Mouse (Mus musculus): ENCODE data around the gene P3h1.

P3h1 gene

DNA sequence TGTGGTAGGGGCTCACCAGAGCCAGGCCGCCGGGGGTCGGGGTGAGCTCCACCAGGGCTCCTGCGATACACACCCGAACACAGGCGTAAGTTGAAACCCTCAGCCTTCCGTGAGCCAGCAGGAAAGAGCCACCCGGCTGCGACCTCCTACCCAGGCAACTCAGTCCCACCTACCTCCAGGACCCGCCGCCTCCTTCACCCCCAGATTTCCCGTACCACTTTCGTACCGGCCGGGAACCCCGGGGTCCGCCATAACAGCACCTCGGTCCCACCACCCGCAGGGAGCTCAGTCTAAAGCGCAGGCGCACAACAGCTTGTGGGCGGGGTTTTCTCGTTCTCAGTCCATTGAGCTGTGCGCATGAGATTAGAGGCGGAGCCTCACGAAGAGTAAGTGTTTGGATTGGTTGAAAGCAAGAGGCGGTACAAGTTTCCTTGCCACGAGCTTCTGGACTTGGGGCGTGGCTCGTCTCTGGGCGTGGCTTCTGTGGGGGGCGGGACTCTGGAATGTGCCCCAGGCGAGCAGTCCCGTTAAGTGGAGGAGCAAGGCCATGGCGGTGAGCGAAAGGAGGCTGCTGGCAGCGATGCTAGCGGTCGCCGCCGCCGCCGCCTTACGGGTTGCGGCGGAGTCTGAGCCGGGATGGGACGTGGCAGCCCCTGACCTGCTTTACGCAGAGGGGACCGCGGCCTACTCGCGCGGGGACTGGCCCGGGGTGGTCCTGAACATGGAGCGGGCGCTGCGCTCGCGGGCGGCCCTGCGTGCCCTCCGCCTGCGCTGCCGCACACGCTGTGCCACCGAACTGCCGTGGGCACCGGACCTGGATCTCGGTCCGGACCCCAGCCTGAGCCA, at the start of gene P3h1, which contains the start of gene AU022252:
Gene P3h1 (plus strand): TSS at position 506 of the 846 bp plus-strand sequence.
Gene AU022252 (minus strand): TSS at position 303 of the 846 bp plus-strand sequence.
- in situ Hi-C loops (cut with MboI; ENCODE audit: unreplicated experiment in 2 of 2): no loop called here

DNA sequence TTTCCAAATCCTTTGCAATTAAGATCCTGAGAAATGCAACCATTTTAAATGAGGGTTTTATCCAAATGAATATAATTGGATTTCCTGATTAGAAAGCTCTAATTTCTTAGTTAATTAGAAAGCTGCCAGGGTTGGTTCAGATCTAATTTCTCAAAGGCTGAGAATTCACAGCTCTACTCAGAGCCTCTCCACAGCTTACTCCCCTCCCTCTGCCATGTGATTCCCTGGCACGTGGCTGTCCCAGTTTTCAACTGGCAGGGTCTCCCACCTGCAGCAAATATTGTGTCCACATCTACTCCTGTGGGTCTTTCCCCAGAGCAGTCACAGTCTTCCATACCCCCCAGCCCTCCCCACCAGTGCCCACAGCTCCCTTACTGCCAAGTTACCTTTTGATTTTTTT, 49.2 kb upstream of the P3h1 start:
- in situ Hi-C loops (cut with MboI; ENCODE audit: unreplicated experiment in 2 of 2): loop anchor here in 1 of 2 experiments (25.0 kb wide), 1 partner anchor 771 kb away; the partner anchor contains the start of genes Med8 and Szt2

DNA sequence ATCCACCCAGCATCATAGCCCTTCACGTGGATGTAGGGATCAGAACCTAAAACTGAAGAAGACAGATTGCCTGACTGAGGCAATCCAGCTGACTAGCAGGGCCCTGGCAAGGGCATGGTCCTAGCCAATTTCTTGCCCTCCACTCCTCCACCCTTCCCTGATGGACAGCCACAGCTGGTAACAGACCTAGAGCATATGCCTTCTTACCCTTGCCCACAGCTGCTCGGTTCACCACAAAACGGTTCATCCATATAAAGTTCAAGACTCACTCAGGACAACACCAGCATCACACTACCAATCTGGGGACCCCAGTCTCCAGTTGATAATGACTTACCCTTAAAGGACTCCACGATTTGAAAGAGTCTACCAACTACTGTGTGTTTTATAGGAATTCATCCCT, 46.9 kb upstream of the P3h1 start:
- in situ Hi-C loops (cut with MboI; ENCODE audit: unreplicated experiment in 2 of 2): loop anchor here in 1 of 2 experiments (25.0 kb wide), 1 partner anchor 773 kb away; the partner anchor contains the start of genes Med8 and Szt2

DNA sequence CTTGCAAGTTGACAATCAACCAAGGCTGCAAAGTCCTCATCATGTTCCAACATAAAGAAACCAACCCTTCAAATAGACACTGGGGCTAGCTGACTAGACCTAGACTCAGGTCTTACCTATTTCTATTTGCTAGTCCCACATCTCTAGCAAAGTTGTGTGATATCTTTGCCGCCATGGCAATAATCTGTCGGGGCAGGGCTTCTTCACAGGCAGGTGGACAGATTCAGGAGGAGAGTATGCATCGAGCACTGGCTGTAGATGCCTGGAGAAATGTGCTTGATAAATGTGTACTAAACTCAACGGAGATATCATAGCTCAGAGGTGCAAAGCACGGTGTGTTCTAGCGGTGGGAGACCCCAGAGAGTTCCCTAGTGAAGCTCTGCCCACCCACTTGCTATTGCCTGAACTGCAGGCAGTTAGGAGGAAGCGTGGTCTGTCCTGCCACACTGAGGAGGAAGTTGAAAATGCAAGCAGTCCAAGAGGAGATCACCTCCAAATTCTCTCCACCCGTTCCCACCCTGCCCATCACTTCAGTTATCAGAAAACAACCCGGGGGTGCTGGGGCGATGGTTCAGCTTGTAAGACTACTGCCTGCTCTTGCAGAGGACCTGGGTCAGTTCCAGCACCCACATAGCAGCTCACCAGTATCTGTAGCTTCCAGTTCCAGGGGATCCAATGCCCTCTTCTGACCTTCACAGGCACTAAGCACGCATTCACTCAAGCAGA, 44.5 kb upstream of the P3h1 start:
- in situ Hi-C loops (cut with MboI; ENCODE audit: unreplicated experiment in 2 of 2): loop anchor here in 1 of 2 experiments (25.0 kb wide), 1 partner anchor 776 kb away; the partner anchor contains the start of genes Med8 and Szt2

DNA sequence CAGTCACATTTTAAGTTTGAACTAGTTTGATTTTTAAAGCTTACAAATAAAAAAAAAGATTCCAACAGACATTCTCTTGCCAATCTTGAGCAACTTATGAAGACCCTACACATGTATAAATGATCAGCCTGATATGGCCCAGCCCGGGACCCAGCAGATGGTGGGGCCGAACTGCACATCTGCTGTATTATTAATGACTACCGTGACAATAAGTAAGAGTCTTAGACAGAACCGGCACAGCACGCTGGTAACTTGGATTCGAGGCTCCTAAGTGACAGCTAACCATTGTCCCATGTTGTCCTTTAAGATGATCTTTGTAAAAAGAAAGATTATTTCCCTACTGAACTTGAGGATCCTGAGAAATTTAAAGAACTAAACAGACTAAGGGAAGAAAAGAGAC, 43.3 kb upstream of the P3h1 start:
- in situ Hi-C loops (cut with MboI; ENCODE audit: unreplicated experiment in 2 of 2): loop anchor here in 1 of 2 experiments (25.0 kb wide), 1 partner anchor 777 kb away; the partner anchor contains the start of genes Med8 and Szt2

DNA sequence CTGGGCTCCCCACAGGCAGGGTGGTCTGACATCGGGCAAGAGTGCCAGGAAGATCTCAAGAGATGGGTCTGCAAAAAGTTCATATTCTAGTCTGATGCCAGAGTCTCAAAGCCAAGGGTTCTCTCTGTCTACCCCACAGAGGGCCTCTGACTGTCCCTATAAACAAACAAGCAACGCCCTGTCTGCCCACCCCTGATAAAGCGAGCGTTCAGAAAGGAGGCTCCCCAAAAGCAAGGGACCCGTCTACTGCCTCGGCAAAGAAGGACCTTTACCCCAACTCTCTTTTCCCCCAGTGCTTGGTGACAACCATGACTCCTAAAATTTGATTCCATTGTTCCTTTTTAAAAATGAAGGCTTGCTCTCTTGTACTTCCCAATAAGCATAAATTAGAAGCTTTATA, 42.9 kb upstream of the P3h1 start, which contains the start of gene Ermap:
Gene Ermap (minus strand): TSS at position 148 of the 400 bp plus-strand sequence.
- in situ Hi-C loops (cut with MboI; ENCODE audit: unreplicated experiment in 2 of 2): loop anchor here in 1 of 2 experiments (25.0 kb wide), 1 partner anchor 778 kb away; the partner anchor contains the start of genes Med8 and Szt2

DNA sequence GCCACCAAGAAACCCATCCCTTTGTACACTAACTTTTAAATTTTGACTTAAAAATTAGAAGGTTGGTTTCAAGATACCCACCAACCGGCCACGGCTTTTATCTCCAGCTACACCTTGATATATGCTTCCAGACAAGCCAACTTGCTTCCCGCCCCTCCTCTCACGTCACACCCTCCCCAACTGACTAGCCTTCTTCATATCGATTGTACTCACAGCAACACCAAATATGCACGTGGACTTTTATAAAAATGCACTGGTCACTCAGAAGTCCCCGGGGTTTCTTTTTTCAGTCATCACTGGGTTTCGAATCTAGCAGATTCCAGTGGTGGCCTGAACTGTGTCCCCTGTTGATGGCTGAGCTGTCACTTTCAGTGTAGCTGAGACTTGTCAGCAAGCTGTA, 42.1 kb upstream of the P3h1 start:
- in situ Hi-C loops (cut with MboI; ENCODE audit: unreplicated experiment in 2 of 2): loop anchor here in 1 of 2 experiments (25.0 kb wide), 1 partner anchor 778 kb away; the partner anchor contains the start of genes Med8 and Szt2

DNA sequence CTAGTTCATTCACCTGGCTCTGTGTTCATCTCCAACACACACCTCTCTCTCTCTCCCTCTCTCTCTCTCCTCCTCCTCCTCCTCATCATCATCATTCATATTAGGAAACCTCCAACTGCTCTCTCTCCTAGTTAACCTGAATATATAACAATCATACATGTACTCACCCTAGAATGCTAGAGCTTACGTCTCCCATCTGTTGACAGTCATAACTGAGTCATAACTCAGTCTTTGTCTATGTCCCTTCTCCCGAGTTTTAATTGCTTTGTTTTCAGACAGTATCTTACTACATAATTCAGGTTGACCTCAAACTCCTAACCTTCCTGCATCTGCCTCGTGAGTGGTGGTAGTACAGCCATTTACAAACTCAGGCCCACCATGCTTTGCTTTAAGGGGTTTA, 41.4 kb upstream of the P3h1 start:
- in situ Hi-C loops (cut with MboI; ENCODE audit: unreplicated experiment in 2 of 2): loop anchor here in 1 of 2 experiments (25.0 kb wide), 1 partner anchor 779 kb away; the partner anchor contains the start of genes Med8 and Szt2

DNA sequence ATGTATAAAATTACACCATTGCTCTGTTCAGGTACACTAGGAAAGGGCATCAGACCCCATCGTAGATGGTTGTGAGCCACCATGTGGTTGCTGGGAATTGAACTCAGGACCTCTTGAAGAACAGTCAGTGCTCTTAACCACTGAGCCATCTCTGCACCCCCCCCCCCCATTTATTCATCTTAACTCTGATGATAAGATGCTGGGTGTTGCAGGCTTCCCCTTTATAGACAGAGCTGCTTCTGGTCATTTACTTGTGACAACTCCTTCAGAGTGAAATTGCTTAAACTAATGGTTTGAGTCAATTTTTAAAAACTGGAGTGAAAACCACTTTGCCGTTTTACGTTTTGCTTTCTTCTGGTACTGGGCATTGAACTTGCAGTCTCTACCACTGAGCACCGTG, 40.0 kb upstream of the P3h1 start:
- in situ Hi-C loops (cut with MboI; ENCODE audit: unreplicated experiment in 2 of 2): loop anchor here in 1 of 2 experiments (25.0 kb wide), 1 partner anchor 780 kb away; the partner anchor contains the start of genes Med8 and Szt2

DNA sequence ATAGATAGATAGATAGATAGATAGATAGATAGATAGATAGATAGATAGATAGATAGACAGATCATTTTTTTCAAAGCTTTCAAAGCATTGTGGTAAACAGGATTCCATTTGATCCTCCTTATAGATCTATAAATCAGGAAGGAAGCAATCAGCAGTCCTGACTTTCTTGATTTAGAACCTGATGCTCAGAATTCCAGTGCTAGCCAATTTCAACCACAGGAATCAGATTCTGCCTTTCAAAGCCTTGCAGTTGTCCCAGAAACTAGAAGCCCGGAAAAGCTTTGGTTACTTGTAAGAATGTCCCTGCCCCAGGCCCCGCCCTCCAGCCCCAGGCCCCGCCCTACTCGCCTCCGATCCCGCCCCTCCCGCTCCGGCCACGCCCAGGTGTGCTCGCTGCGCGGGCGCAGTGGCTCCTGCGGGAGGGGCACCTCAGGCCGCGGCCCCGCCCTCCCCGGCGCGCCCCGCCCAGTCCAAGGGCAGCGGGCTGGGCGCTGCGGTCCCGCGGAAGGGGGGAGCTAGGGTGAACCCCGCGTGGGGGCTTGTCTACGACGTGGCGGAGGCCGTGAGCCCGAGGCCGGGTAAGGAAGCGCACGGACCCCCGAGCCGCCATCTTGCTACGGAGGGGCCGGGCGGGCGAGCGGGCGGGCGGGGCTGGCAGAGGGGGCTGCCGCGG, 37.7 kb upstream of the P3h1 start, which contains the start of gene Svbp:
Gene Svbp (plus strand): TSS at position 398 of the 673 bp plus-strand sequence.
- in situ Hi-C loops (cut with MboI; ENCODE audit: unreplicated experiment in 2 of 2): loop anchor here in 1 of 2 experiments (25.0 kb wide), 1 partner anchor 783 kb away; the partner anchor contains the start of genes Med8 and Szt2

DNA sequence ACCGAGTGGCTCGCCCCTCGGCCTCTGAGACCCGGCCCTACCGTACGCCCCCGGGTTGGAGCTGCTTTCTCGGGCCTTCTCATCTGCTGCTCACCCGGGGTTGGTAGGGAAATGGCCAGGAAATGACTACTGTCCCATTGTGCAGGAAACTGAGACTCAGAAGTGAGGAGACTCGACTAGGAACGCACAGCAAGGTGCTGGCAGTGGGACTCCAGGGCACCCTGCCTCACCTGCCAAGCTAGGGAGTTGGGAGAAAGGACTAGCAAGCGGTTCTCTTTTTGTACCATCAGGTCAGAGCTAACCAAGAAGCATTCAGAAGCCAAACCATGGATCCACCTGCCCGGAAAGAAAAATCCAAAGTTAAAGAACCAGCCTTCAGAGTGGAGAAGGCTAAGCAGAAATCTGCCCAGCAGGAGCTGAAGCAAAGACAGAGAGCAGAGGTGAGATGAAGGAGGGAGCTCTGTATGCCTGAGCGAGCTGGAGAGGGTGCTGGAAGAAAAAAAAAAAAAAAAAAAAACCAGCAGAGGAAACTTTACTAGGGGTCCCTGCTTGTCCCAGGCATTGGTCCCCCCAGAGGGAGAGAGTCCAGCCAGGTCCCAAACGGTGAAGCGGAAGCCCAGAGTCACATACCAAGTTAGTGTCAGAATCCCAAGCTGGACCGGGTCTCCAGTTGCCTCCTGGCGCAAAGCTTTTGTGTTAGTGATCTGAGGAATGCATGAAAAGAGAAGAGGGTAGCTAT, 37.0 kb upstream of the P3h1 start:
- in situ Hi-C loops (cut with MboI; ENCODE audit: unreplicated experiment in 2 of 2): loop anchor here in 1 of 2 experiments (25.0 kb wide), 1 partner anchor 783 kb away; the partner anchor contains the start of genes Med8 and Szt2

DNA sequence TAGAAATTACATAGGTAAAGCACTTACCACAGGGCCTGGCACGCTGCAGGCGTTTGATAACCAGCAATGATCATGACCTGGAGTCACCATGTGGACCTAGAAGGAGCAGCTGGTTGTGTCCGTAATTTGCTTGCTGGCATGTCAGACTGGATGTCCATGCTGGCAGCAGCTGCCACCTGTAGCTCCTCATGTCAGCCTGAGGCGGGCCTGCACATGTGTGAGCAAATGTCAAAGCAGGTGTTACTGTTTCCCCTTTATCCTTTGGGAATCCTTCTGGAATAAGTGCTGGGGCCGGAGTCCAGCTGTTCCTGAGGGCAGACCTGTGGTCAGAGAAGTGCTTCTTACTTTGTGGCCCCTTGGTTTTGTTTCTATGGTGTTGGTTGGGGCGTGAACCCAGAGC, 34.6 kb upstream of the P3h1 start:
- in situ Hi-C loops (cut with MboI; ENCODE audit: unreplicated experiment in 2 of 2): loop anchor here in 1 of 2 experiments (25.0 kb wide), 1 partner anchor 786 kb away; the partner anchor contains the start of genes Med8 and Szt2

DNA sequence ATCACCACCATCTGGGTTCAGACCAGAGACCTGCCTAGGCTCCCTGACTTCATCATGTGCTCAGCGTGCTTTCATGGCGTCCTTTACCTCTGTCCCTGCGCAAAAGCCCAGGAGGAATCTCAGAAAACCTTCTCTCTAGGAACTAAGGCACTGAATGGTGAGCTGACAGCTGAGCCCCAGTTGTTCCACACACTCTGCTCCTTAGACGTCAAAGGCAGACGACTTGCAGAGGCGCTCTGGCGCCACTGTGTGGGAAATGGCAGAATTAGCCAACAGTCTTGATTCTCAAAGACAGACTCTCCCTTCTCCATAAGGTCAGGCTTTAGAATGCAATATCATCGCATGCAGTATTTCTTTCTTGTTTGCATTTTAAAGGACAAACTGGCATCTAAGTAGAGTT, 28.0 kb upstream of the P3h1 start:
- in situ Hi-C loops (cut with MboI; ENCODE audit: unreplicated experiment in 2 of 2): loop anchor here in 1 of 2 experiments (5.0 to 10.0 kb wide), 3 partner anchors 47 to 560 kb away; no protein-coding TSS in a partner anchor

DNA sequence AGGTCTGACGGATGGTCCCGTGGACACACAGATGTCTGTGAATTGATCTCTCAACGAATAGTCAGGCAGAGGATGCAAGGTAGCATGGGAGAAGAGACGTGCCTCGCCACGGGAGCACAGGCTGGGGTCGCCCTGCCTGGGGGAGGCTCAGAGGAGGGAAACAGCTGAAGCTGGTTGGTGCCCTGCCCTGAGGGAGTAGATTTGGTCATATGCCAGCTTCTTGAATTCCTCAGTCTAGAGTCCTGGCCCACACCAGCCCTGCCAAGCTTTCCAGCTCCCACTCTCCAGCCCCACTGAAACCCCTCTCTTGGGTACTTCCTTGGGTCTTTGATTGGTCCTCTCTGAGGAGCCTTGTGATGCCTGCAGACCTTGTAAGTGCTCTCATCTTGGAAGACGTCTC, 16.0 kb upstream of the P3h1 start:
- in situ Hi-C loops (cut with MboI; ENCODE audit: unreplicated experiment in 2 of 2): no loop called here

DNA sequence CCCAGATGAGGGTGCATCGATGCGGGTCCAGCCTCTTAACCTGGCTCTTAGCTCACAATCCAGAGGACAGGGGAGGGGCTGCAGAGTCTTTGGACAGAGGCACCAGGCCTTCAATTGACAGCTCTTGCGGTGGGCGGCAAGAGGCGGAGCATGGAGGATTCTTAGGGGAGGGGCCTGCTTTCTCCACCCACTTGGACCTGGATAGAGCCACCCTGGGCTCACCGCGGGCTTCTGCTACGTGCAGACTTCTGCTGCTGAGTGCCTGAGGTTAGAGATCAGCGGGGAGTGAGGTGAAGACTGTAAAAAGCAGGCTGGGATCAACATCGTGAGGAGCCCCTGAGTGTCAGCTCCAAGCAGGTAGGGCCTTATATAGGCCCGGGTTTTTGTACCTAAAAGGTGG, 14.5 kb upstream of the P3h1 start, which contains the start of gene Tmem269:
Gene Tmem269 (minus strand): TSS at position 49 of the 400 bp plus-strand sequence.
- in situ Hi-C loops (cut with MboI; ENCODE audit: unreplicated experiment in 2 of 2): no loop called here

DNA sequence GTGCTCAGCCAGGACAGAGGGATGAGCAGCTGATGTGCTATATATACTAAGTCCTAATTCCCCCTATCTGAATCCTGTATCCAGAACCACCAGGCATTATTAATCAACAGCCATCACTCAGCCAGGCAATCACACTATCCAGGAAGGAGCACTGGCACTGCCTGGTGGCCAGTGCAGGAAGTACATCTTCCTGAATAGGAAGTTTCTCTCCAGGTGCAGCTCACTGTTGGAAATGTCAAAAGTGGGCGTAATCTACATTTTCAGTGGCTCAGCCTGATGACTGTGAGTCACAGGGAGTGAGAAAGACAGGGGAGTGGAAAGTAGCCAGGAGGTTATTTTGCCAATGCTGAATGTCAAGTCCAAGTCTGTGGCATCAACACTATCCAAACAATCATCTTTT, 9.0 kb upstream of the P3h1 start:
- in situ Hi-C loops (cut with MboI; ENCODE audit: unreplicated experiment in 2 of 2): no loop called here

DNA sequence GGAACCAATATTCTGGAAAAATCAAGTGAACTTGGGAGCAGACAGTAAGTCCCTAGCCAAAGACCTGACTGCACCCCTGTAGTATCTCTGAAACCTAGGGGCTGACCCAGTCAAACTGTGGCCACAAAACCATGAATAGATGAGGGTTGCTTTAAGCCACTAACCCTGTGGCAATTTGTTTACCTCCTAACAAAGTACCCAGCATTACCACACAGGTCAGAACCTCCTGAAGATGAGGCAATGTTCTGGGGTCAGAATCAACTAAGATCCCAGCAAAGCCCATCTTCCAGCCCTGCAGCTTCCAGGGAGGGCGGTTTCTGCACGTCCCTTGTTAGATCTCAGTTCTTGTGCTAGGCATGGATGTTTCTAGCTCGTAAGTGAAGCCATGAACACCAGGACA, 8.2 kb upstream of the P3h1 start:
- in situ Hi-C loops (cut with MboI; ENCODE audit: unreplicated experiment in 2 of 2): no loop called here

DNA sequence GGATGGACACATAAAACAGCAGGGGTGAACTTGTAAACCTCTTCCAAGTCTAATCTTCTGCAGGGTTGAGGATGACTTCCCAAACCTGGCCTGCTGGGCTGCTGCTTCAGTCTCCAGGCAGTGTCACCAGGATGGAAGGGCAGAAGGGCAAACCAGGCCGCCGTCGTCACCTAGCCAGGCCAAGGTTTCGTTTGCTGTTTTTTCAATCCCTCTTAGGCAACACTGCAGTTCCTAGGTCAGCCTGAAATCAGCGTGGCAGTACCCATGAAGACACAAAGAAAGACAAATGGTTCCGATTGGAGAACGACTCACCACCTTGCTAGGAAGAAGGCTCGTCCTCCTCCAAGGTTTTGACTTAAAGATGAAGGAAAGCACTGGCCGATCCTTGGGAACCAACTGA, 7.0 kb upstream of the P3h1 start:
- in situ Hi-C loops (cut with MboI; ENCODE audit: unreplicated experiment in 2 of 2): no loop called here

DNA sequence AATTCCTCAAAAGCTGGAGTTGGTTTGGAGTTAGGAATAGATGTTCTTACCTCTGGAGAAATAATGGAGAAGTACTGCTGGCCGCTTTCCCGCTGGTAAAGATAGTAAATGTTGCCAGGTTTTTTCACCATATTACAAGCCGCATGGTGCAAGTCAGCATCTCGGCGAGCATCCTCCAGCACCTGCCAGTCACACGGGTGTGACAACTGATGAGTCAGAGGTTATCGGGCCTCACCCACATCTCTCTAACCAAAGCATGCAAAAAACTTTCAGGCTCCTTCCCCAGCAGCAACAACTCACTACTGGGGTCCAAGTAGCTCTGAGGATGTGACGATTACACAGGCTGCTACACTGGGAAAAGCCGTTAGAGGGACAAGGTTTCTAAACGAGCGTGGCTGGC, 6.0 kb upstream of the P3h1 start:
- in situ Hi-C loops (cut with MboI; ENCODE audit: unreplicated experiment in 2 of 2): no loop called here

All from v-Abl transformed pro-B cells (cell line).